Mouse (Mus musculus) liver, adult 2 months (tissue): ENCODE results near the gene Klf15. TPM values are rescaled to one million over a fixed set of nuclear protein-coding genes. Genes with fewer than 3 reads are reported as not detected.

ENCODE experiments used
- DNase-seq: peaks from one replicate; pipeline ENCODE4 v3.0.0-alpha.2; 2011; ENCODE audit warnings: low read depth, low spot score; ENCODE audit errors: extremely low read depth
- H3K27ac ChIP-seq: fragments of 200-500 bp; replicated peaks from 2 replicates; pipeline ENCODE4 v1.5.1; 2012; ENCODE audit warnings: low read depth, mild to moderate bottlenecking, control low read depth, inconsistent platforms, low read length; ENCODE audit not compliant: insufficient read depth
- H3K27me3 ChIP-seq: fragments of 200-500 bp; 2 replicates; pipeline ENCODE4 v1.6.1; 2012; ENCODE audit warnings: mild to moderate bottlenecking, moderate library complexity, low read length, inconsistent platforms; ENCODE audit not compliant: control insufficient read depth, insufficient read depth
- H3K36me3 ChIP-seq: fragments of 200-500 bp; 2 replicates; pipeline ENCODE4 v1.6.1; 2012; ENCODE audit warnings: low read length, inconsistent platforms; ENCODE audit not compliant: control insufficient read depth, insufficient read depth
- H3K4me1 ChIP-seq: fragments of 200-500 bp; 2 replicates; pipeline ENCODE4 v1.6.1; 2011; ENCODE audit warnings: low read length; ENCODE audit not compliant: control insufficient read depth, insufficient read depth
- H3K4me3 ChIP-seq: fragments of 200-500 bp; 2 replicates; pipeline ENCODE4 v1.5.1; 2011; ENCODE audit warnings: low read depth, mild to moderate bottlenecking, control low read depth, low read length, moderate library complexity; ENCODE audit not compliant: insufficient read depth
- H3K79me2 ChIP-seq: fragments of 200-500 bp; 2 replicates; pipeline ENCODE4 v1.6.1; 2012; ENCODE audit warnings: inconsistent platforms, mild to moderate bottlenecking, low read length, moderate library complexity; ENCODE audit not compliant: control insufficient read depth, insufficient read depth
- H3K9ac ChIP-seq: fragments of 200-500 bp; 2 replicates; pipeline ENCODE4 v1.6.1; 2012; ENCODE audit warnings: low read depth, mild to moderate bottlenecking, control low read depth, inconsistent platforms, low read length
- CTCF ChIP-seq: fragments of 200-500 bp; IDR thresholded peaks from 2 replicates; pipeline ENCODE4 v1.5.1; 2011; ENCODE audit warnings: low read depth, low read length, control low read depth
- POLR2A ChIP-seq: fragments of 200-500 bp; IDR thresholded peaks from 2 replicates; pipeline ENCODE4 v1.6.1; 2011; ENCODE audit warnings: low read length, control low read depth; ENCODE audit not compliant: insufficient read depth; ENCODE audit errors: extremely low read depth
- WGBS: fragments of 180-500 bp; shearing (Covaris S2); methylation state at CpG from one replicate; pipeline ENCODE4 v1.1.7; 2018; 5-methylcytosine and 5-hydroxymethylcytosine counted together
- polyA plus RNA-seq: library from polyadenylated mRNA; depleted of rRNA; stranded (reverse); fragments of >200 nt; gene quantifications from 2 replicates; pipeline ENCODE4 v1.2.3, GENCODE M21; 2012
- total RNA-seq: library from RNA; depleted of rRNA; stranded (reverse); fragments of >200 nt; gene quantifications from 2 replicates; pipeline ENCODE4 v1.2.3, GENCODE M21; 2014

The Klf15 gene
- total and polyA plus RNA-seq, 2 experiments, result 147 to 148 TPM

DNA sequence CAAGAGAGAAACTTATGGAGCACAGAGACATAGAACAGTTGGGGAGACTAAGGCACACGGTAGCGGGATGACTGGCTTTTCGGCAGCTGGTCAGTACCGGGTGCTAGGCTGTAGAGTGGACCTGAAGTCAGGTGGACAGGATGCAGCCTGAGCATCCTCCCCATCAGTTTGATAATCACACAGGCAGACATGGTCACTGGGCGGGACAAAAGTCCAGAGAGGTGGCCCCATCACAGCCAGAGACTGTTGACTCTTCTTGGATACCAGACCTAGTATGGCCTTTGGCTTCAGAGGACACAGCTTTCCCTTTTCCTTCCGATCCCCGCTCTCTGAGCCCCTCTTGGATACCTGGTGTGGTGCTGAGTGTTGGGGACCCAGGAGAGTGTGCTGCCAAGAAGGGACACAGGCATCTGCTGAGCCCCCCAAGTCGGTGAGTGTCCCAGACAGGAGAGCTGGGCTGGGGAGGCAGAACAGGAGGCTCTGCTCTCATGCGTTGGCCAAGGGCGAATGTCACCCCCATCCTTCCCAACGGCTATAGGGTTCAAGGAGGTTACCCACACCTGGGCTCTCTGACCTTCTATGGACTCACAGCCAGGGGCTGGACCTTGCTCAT is 2.8 kb downstream of the Klf15 start:
- Histone ChIP-seq H3K79me2 (peaks cover 40% of the 10 kb centered on the region), H3K4me1 (peaks cover 26% of the 10 kb centered on the region), H3K36me3 (peaks cover 24% of the 10 kb centered on the region), H3K27me3 (no peaks in the 10 kb centered on the region), H3K27ac (peak overlapping the region; percentile 99), H3K4me3 (peak overlapping the region; percentile 86), H3K9ac (peak overlapping the region; percentile 84)
- TF ChIP-seq POLR2A (peak; percentile 43; the same call in 1 of the 2 replicates), CTCF (no peak)
- DNase-seq, result peak; percentile 94
- 29% methylated on average over 11 of the region's 11 CpGs for WGBS

DNA sequence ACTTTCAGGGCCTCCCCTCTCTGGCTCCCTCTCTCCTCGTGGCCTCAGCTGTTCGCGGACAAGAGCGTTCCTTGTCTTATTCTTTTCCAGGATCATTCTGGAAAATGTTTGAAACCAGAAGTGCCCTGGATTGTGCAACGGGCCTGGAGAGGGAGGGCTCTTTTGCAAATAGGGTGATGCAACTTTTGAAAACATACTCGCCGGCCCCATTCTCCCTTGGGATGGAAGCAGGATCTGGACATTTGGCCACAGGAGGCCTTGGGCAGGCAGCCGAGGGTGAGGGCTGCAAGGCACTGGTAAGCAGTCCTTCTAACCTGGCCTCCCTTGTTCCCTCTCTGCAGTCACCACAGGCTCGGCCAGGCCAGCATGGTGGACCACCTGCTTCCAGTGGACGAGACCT is 3.7 kb downstream of the Klf15 start:
- 15% methylated on average over 10 of the region's 10 CpGs for WGBS

DNA sequence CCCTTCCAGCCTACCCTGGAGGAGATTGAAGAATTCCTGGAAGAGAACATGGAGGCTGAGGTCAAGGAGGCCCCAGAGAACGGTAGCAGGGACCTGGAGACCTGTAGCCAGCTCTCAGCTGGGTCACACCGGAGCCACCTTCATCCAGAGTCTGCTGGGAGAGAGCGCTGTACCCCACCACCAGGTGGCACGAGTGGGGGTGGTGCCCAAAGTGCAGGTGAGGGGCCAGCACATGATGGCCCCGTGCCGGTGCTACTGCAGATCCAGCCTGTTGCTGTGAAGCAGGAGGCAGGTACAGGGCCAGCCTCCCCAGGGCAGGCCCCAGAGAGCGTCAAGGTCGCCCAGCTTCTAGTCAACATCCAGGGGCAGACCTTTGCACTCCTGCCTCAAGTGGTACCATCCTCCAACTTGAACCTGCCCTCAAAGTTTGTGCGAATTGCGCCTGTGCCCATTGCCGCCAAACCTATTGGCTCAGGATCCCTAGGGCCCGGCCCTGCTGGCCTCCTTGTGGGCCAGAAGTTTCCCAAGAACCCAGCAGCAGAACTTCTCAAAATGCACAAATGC is 4.6 kb downstream of the Klf15 start:
- peak; percentile 93 for DNase-seq
- WGBS, result 19% methylated on average over 12 of the region's 12 CpGs
- H3K4me3 ChIP-seq, result peak overlapping the region; percentile 86
- H3K79me2 ChIP-seq, result peaks cover 42% of the 10 kb centered on the region
- TF ChIP-seq CTCF, result peak; percentile 58
- TF ChIP-seq POLR2A, result 0 out of 2 replicates have a peak, but pooled peaks have one; percentile 19
- H3K9ac ChIP-seq, result peak overlapping the region; percentile 85
- peaks cover 32% of the 10 kb centered on the region for H3K4me1 ChIP-seq
- H3K27me3 ChIP-seq, result no peaks in the 10 kb centered on the region
- peaks cover 30% of the 10 kb centered on the region for H3K36me3 ChIP-seq
- peak overlapping the region; percentile 99 for H3K27ac ChIP-seq

More for the DNA sequence above, 3.7 kb downstream of the Klf15 start:
- TF ChIP-seq CTCF (0 out of 2 replicates have a peak, but pooled peaks have one; percentile 1), POLR2A (peak; percentile 76)
- Histone ChIP-seq H3K27me3 (no peaks in the 10 kb centered on the region), H3K4me1 (peaks cover 32% of the 10 kb centered on the region), H3K27ac (peak overlapping the region; percentile 99), H3K79me2 (peaks cover 42% of the 10 kb centered on the region), H3K36me3 (peaks cover 24% of the 10 kb centered on the region), H3K4me3 (peak overlapping the region; percentile 86), H3K9ac (peak overlapping the region; percentile 85)
- DNase-seq, result peak; percentile 96

DNA sequence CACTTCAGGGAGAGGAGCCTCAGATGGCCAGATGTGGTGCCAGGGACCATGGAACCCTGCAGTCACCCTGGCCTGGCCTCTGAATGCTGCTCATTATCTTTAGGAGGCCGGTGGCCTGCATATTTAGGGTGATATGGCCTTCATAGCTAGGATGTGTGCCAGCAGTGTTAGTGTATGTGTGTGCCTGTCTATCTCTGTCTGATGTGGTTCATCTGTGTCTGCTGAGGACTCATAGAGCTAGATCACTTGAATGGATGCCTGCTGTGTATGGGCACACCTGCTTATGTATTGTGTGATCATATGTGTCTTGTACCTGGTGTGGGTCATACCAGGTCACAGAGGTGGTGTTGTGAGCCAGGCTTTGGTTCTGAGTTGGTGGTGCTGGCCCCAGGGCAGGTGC is 5.8 kb downstream of the Klf15 start:
- H3K27ac ChIP-seq, result peak overlapping the region; percentile 99
- peak overlapping the region; percentile 85 for H3K9ac ChIP-seq
- peaks cover 42% of the 10 kb centered on the region for H3K79me2 ChIP-seq

DNA sequence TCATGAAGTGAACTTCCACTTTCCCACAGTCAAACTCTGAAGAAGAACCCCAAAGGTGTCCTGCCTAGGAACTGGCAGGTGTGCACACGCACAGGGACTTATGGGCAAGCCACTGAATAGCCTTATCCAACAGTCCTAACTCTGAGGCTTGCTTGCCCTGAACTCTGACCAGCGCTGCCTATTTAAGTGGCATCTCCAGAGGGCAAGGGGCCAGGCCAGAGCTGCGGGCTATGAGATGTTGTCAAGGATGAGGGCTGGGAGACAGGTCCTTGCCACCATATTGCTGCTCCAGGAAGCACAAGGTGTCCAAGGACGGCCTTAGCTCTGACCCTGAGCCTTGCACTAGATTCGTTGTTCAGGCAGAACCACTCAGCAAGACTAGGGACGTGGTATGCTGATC is 6.7 kb downstream of the Klf15 start:
- WGBS, result 24% methylated on average over 6 of the region's 6 CpGs
- TF ChIP-seq CTCF, result no peak
- no peak for TF ChIP-seq POLR2A
- peak overlapping the region; percentile 85 for H3K9ac ChIP-seq
- peak overlapping the region; percentile 86 for H3K4me3 ChIP-seq
- peak; percentile 68 for DNase-seq
- peaks cover 46% of the 10 kb centered on the region for H3K4me1 ChIP-seq
- H3K79me2 ChIP-seq, result peaks cover 42% of the 10 kb centered on the region
- peak overlapping the region; percentile 99 for H3K27ac ChIP-seq
- peaks cover 36% of the 10 kb centered on the region for H3K36me3 ChIP-seq
- H3K27me3 ChIP-seq, result no peaks in the 10 kb centered on the region

More for the DNA sequence above, 5.8 kb downstream of the Klf15 start:
- H3K36me3 ChIP-seq, result peaks cover 33% of the 10 kb centered on the region
- DNase-seq, result peak; percentile 58
- H3K27me3 ChIP-seq, result no peaks in the 10 kb centered on the region
- TF ChIP-seq POLR2A (no peak), CTCF (no peak)
- peak overlapping the region; percentile 86 for H3K4me3 ChIP-seq
- 3% methylated on average over 1 of the region's 1 CpGs for WGBS
- peaks cover 41% of the 10 kb centered on the region for H3K4me1 ChIP-seq

DNA sequence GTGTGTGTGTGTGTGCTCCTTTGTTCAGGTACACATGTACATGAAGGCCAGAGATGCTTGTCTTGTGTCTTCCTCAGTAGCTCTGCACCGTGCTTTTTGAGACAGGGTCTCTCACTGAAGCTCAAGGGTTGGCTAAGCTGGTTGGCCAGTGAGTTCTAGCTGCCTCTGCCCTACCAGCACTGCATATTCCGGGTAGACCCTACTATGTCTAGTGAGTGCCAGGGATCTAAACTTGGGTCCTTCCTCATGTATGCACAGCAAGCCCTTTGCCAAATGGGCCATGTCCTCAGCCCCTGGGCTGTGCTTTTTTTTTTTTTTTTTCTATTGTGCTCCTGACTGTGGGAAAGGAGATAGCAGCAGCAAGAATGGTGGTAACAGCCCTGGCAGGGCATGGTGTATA is 7.9 kb downstream of the Klf15 start:
- no peaks in the 10 kb centered on the region for H3K27me3 ChIP-seq
- peak overlapping the region; percentile 99 for H3K27ac ChIP-seq
- peak overlapping the region; percentile 85 for H3K9ac ChIP-seq
- H3K4me1 ChIP-seq, result peaks cover 50% of the 10 kb centered on the region
- 27% methylated on average over 2 of the region's 2 CpGs for WGBS
- peaks cover 41% of the 10 kb centered on the region for H3K79me2 ChIP-seq
- peaks cover 38% of the 10 kb centered on the region for H3K36me3 ChIP-seq
- no peak for TF ChIP-seq POLR2A
- no peak for TF ChIP-seq CTCF
- peak; percentile 51 for DNase-seq
- H3K4me3 ChIP-seq, result peak overlapping the region; percentile 86
